Mouse (Mus musculus) heart, postnatal 36 days (tissue): ENCODE results near the gene Chst13. TPM values are rescaled to one million over a fixed set of nuclear protein-coding genes. Genes with fewer than 3 reads are reported as not detected.

Experiments
- DNase-seq, 2 experiments: peaks; one replicate each; pipeline ENCODE4 v3.0.0; 2021 to 2022
- intact Hi-C: fragments of 180-260 bp; cut with DNase I; formaldehyde crosslinking; loops from one replicate; pipeline ENCODE4 v1.15.1; 2025
- total RNA-seq, 2 experiments: library from RNA; stranded (reverse); gene quantifications; 2 replicates each; pipeline ENCODE4 v1.2.3; 2021

Chst13 gene
- total RNA-seq: not detected

DNA sequence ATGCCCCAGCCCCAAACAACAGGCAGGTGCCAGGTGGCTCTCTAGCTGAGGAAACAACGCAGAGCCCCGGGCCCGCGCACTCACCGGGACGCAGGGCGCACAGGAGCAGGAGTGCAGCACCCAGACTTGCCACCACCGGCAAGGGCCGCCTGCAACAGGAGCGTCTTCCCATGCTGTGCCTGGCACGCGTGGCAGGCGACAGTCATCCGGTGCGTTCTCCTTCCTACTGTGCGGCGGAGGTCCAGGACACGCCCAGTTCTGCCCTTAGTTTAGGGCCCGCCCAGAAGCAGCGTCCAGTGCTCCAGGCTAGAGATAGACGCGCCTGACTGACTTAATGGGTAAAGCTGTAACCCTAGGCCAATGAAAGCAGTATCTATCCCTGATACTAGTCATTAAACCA is at the start of gene Chst13:
TSS of gene Chst13 (minus strand) at position 195 of the 400 bp plus-strand sequence.
- DNase-seq: peak in 1 of 2 experiments; percentile 4
- intact Hi-C loops: loop anchor here (5.0 kb wide), 1 partner anchor 643 kb away; no protein-coding TSS in a partner anchor

- DNase-seq: no peak
- intact Hi-C loops: no loop called here
Observed at GRCm38 (mm10) chr6:90374647-90375046, 49.7 kb upstream of the Chst13 start.

DNA sequence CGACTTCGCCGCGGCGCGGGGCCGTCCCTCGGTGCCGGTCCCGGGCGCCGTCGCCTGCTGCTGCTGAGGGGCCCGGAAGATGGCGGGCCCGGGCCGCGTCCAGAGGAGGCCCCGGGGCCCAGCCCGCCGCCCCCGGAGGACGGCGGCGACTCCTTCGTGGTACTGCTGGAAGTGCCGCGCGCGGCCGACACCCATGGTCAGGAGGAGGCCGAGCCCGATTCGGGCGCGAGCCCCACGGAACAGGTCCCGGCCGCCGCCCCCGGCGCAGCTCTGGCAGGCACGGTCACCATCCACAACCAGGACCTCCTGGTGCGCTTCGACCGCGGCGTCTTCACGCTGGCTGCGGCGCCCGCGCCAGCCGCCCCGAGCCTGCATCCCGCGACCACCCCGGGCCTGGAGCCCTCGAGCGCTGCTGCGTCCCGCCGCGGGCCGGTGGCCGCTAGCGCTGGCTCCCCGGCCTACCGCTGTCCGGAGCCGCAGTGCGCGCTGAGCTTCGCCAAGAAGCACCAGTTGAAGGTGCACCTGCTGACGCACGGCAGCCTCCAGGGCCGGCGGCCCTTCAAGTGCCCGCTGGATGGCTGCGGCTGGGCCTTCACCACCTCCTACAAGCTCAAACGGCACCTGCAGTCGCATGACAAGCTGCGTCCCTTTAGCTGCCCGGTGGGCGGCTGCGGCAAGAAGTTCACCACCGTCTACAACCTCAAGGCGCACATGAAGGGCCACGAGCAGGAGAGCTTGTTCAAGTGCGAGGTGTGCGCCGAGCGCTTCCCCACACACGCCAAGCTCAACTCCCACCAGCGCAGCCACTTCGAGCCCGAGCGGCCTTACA is 45.0 kb upstream of the Chst13 start:
- intact Hi-C loops: no loop called here
- peak in 1 of 2 experiments; percentile 38 for DNase-seq

DNA sequence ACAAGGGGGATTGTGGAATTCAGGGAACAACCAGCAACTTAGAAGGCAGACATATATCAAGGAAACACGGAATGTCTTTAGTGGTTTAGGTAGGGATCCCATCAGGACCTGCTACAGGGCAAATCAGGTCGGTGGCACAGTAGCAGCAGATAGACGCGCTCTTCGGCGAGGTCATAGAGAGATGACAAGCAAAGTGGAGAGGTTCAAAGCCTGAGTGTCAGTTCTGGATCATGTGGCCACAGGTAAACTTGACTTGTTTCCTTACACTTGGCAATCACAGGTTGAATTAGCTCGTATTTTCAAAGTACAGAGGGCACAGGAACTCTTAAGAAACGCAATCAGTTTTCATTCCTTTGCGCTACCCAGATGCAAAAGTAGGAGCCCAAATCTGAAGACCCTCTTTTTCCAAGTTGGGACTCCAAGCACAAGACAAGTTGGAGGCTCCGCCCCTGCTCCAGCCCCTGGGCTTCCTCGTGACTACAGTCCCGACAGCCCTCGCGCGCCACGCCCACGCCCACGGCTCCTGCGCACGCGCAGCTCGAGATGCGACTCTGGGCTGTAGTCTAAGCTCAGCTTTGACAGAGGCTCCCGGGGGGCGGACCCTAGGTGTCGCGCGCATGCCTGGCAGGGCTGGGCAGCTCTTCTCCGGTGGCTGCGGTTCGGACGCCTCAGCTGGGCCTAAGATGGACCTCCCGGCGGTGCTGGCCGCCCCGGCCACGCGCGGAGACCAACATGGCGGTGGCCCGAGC is 44.2 kb upstream of the Chst13 start, which contains the start of gene Zxdc:
TSS of gene Zxdc (plus strand) at position 517 of the 749 bp plus-strand sequence.
- peak; percentile 99 for DNase-seq
- intact Hi-C loops: no loop called here

DNA sequence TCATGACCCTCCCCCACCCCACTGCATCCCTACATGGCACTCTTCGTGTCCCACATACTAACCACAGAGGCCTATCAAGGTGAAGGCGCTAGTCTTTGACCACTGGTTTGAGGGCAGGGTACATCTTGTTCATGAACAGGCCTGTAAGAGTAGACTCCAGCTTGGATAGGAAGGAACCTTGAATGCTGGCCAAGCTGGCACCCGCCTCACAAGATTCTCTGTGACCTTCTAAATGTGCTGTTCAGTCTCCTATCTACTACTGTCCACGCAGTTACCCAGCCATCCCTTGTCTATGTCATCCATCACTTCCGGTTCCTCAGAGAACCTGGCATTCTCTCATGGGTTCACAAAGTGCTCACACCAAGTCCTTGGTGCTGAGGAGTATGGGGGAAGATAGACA is 38.3 kb upstream of the Chst13 start:
- DNase-seq: no peak
- intact Hi-C loops: no loop called here

GRCm38 (mm10) chr6:90360922-90361614 is 36.1 kb upstream of the Chst13 start:
- intact Hi-C loops: no loop called here
- DNase-seq: no peak

GRCm38 (mm10) chr6:90360024-90360781 is 35.2 kb upstream of the Chst13 start:
- intact Hi-C loops: no loop called here
- DNase-seq: peak; percentile 56 to 68

DNA sequence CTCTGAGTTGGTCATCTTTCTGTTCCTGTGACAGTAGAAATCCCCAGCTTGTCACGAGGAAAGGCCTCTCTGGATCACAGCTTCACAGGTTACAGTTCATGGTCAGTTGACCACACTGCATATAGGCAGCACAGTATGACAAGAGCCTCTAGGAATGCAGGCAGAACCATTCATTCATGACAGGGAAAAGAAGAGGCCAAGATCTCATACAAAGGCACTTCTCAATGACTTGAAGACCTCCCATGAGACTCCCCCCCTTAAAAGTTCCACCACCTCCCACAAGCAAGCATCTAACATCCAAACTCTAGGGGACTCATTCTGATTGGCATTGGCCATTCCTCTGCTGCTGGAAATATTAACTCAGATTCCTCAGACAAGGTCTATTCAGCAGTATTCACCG is 34.5 kb upstream of the Chst13 start:
- intact Hi-C loops: no loop called here
- no peak for DNase-seq

DNA sequence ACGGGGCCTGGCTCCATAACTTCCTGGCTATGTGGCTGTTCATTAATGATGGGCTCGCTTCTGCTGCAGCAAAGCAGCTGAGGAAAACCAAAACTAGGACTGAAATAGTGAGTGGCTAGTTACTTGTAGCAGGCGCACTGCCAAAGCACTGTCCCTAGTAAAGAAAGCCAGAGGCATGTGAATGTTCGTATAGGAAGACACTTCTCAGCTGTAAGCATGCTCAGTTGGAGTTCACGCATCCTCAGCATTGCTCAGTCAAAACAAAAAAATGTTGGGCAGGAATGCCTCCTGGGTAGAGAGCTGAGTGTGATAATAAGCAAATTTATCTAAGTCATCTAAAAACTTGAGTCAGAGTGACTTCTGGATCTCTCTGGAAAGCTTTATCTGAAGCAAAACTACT is 33.2 kb upstream of the Chst13 start:
- intact Hi-C loops: no loop called here
- no peak for DNase-seq

GRCm38 (mm10) chr6:90350011-90350410 is 25.0 kb upstream of the Chst13 start:
- DNase-seq: no peak
- intact Hi-C loops: loop anchor here (5.0 kb wide), 1 partner anchor 72 kb away; no protein-coding TSS in a partner anchor

DNA sequence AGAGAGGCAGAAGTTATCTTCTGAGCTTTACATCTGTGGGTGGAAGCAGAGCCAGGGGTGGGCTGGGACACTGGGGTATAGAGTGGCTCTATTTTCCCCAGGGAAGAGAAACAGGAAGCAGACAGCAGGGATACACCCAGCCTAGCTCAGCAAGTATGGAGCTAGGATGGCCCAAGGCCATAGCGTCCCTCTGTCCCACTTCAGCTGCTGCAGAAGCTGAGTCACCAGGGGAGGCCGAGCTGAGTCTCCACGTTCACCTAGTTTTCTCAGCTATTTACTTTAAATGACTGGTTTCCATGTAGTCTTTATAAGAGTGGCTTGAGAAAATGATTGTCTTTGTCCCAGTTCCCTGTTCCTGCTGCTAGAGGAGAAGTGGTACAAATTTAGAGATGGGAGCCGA is 23.5 kb upstream of the Chst13 start:
- intact Hi-C loops: no loop called here
- DNase-seq: no peak

DNA sequence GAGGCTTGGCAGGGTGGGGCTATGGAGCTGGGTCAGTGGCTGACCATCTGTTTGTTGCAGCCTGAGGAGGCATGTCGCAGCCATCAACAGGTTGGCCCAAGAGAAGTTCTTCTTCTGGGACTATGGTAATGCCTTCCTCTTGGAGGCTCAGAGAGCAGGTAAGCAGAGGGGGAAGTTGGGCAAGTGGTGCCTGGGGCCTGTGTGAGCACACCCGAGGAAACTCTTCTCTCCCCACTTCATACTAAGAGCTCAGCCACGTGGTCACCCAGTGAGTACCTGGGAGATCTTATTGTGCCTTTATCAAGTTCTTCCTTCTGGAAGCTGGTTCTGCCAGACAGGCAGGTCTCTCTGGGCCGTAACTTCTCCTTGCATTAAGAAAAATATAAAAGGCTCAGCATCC is 22.2 kb upstream of the Chst13 start:
- intact Hi-C loops: no loop called here
- DNase-seq: no peak

GRCm38 (mm10) chr6:90342343-90342742 is 17.4 kb upstream of the Chst13 start:
- intact Hi-C loops: no loop called here
- no peak for DNase-seq

DNA sequence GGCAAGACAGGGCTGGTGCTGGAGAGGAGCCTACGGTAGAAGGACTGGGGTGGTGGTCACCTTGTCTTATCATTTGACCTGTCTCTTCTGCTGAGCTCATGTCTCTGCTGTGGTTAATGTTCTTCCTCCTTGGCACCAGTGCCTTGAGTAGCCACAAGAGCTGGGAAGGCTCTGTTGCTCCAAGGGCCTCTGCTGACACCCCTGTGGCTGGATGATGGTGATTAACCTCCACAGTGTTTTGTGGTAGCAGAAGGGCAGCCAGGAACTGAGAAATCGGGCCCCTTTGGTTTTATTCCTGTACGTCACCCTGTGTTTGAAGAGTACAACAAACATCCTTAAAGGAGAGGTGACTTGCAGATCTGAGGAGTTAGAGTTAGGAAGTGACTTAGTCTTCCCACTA is 9.3 kb upstream of the Chst13 start:
- no peak for DNase-seq
- intact Hi-C loops: no loop called here

GRCm38 (mm10) chr6:90332561-90333425 is 7.8 kb upstream of the Chst13 start, which contains the start of gene Uroc1:
TSS of gene Uroc1 (plus strand) at chr6:90333284.
- DNase-seq: no peak
- intact Hi-C loops: no loop called here

DNA sequence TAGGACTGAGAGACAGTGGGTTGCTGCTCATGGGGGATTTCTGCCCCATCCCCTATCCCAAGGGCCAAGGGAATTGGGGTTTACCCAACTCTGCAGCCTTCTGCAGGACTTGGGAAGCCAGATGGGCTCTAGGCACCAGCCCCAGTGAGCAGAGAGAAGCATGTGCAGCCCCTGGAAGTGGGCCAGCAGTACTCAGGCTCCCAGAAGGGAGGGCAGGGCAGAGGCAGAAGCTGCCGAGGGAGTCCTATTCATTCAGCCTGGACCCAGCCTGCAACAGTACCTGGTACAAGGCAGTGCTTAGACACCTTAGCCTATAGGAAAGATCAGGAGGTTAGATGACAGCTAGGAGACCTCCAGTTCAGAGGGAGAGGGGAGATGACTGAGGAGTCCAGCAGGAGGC is 5.0 kb upstream of the Chst13 start:
- intact Hi-C loops: loop anchor here (5.0 kb wide), 1 partner anchor 648 kb away; no protein-coding TSS in a partner anchor
- DNase-seq: peak; percentile 49 to 61

DNA sequence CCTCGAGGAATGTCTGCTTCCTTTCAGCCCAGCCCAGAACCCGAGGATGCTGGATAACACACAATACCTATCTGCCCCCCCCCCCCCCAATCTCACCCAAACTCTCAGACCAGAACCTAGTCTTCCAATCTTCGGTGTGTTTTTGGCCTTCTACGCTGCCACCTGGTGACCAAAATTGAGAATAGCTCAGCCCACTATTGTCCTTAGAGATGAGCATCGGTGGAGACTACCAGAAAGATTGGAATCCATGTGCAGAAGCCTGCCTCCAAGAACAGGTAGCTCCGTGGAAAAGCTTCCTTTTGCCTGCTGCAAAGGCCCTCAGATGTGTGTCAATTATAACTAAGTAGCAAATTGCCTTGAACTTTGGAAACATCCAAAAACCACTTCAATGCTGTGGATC is 2.7 kb upstream of the Chst13 start:
- intact Hi-C loops: loop anchor here (5.0 kb wide), 1 partner anchor 645 kb away; no protein-coding TSS in a partner anchor

DNA sequence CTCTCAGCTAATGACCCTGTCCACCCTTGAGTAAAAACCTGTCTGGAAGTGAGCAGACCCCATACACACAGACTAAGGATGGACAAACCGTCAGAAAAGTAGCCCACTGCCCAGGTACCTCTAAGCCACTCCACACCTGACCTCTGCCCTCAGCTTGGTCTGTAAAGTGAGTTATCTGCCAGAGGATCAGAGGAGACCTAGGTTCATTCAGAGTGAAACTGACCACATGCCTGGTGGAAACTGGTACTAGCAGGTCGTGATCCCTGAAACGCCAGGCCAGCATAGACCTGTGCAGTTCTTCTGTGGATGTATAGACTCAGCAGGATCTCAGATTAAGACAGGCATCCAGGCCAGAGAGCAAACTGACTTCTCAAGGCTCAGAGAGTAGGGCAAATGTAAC is 522 bp downstream of the Chst13 start:
- no peak for DNase-seq
- intact Hi-C loops: no loop called here

More for the DNA sequence above, 2.7 kb upstream of the Chst13 start:
- peak in 1 of 2 experiments; percentile 12 for DNase-seq

DNA sequence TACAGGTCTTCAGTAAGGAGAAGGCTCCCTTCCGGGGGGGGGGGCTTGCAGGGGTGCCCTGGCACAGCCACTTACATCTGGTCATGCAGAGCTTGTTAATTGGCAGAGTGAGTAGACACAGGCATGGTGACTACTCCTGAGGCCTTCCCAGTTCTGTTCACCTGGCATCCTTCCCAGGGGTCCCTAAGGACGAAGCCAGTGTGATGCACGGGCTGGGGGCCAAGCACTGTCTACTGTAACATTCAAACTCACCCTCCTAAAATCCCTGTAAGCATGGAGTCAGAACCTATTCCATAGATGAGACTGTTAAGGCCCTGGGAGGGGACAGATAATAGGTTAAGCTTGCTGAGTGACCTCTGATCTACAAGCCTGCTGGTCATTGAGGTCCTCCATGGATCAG is 959 bp downstream of the Chst13 start:
- intact Hi-C loops: no loop called here
- no peak for DNase-seq
